Mouse (Mus musculus): ENCODE measurements around the gene Chtf18. TPM values are rescaled to one million over a fixed set of nuclear protein-coding genes. Genes with fewer than 3 reads are reported as not detected.
A peak's percentile ranks its signal among the peaks of the same experiment; 100 is the strongest.

Gene Chtf18
- total and polyA plus RNA-seq, 3 experiments = 7.3 to 89.1 (median 26.2) TPM

- TF ChIP-seq CTCF (IDR thresholded peaks at IDR 0.05; ENCODE audit: low read depth, low read length) (no peak), GATA1 (IDR thresholded peaks at IDR 0.05; ENCODE audit: borderline replicate concordance, low read length) (no peak), POLR2AphosphoS5 (IDR thresholded peaks at IDR 0.05; ENCODE audit: insufficient replicate concordance, low read depth, low read length) (no peak), TAL1 (conservative IDR thresholded peaks at IDR 0.05; ENCODE audit: low read depth, low read length) (no peak), GATA2 (IDR thresholded peaks at IDR 0.05; ENCODE audit: borderline replicate concordance, low read depth, low read length) (no peak)
- peaks cover 47% of the 10 kb centered on the region for H3K27me3 ChIP-seq (ENCODE audit: insufficient read depth, low read length)
- no peak for DNase-seq (ENCODE audit: low spot score)
- no peaks in the 10 kb centered on the region for H3K4me1 ChIP-seq (ENCODE audit: insufficient read depth, low read depth, low read length)
- no peak for ATAC-seq (ENCODE audit: extremely low read depth, insufficient number of reproducible peaks, low FRiP score, poor library complexity, severe bottlenecking)
- no peak overlapping the region for H3K4me3 ChIP-seq (ENCODE audit: low read depth, low read length)
- no peaks in the 10 kb centered on the region for H3K36me3 ChIP-seq (replicated peaks)
- no peaks in the 10 kb centered on the region for H3K9me3 ChIP-seq (replicated peaks)
Observed at GRCm38 (mm10) chr17:25738861-25739260, 11.6 kb upstream of the Chtf18 start.

- no peak for ATAC-seq (ENCODE audit: extremely low read depth, insufficient number of reproducible peaks, low FRiP score, poor library complexity, severe bottlenecking)
- no peak for TF ChIP-seq TAL1 (conservative IDR thresholded peaks at IDR 0.05; ENCODE audit: low read depth, low read length)
- no peak for TF ChIP-seq CTCF (IDR thresholded peaks at IDR 0.05; ENCODE audit: low read depth, low read length)
- TF ChIP-seq GATA2 (IDR thresholded peaks at IDR 0.05; ENCODE audit: borderline replicate concordance, low read depth, low read length) = no peak
- no peak for TF ChIP-seq POLR2AphosphoS5 (IDR thresholded peaks at IDR 0.05; ENCODE audit: insufficient replicate concordance, low read depth, low read length)
- TF ChIP-seq GATA1 (IDR thresholded peaks at IDR 0.05; ENCODE audit: borderline replicate concordance, low read length) = no peak
- no peaks in the 10 kb centered on the region for H3K9me3 ChIP-seq (replicated peaks)
- H3K36me3 ChIP-seq (replicated peaks) = peaks cover 12% of the 10 kb centered on the region
- no peak within 1 kb of the TSS for H3K4me3 ChIP-seq (ENCODE audit: low read depth, low read length)
- H3K4me1 ChIP-seq (ENCODE audit: insufficient read depth, low read depth, low read length) = no peaks in the 10 kb centered on the region
- H3K27me3 ChIP-seq (ENCODE audit: insufficient read depth, low read length) = peaks cover 39% of the 10 kb centered on the region
- DNase-seq (ENCODE audit: low spot score) = no peak
Observed at GRCm38 (mm10) chr17:25735745-25736144, 8.5 kb upstream of the Chtf18 start, which contains the start of gene Mslnl. Gene Mslnl (plus strand): TSS chr17:25736042.

GRCm38 (mm10) chr17:25735246-25735645 lies 8.0 kb upstream of the Chtf18 start:
- ATAC-seq (ENCODE audit: extremely low read depth, insufficient number of reproducible peaks, low FRiP score, poor library complexity, severe bottlenecking) = no peak
- Histone ChIP-seq H3K36me3 (replicated peaks) (peaks cover 17% of the 10 kb centered on the region), H3K27me3 (ENCODE audit: insufficient read depth, low read length) (peaks cover 39% of the 10 kb centered on the region), H3K9me3 (replicated peaks) (no peaks in the 10 kb centered on the region), H3K4me3 (ENCODE audit: low read depth, low read length) (no peak overlapping the region), H3K4me1 (ENCODE audit: insufficient read depth, low read depth, low read length) (no peaks in the 10 kb centered on the region)
- TF ChIP-seq POLR2AphosphoS5 (IDR thresholded peaks at IDR 0.05; ENCODE audit: insufficient replicate concordance, low read depth, low read length) = no peak
- TF ChIP-seq GATA2 (IDR thresholded peaks at IDR 0.05; ENCODE audit: borderline replicate concordance, low read depth, low read length) = no peak
- TF ChIP-seq GATA1 (IDR thresholded peaks at IDR 0.05; ENCODE audit: borderline replicate concordance, low read length) = no peak
- TF ChIP-seq CTCF (IDR thresholded peaks at IDR 0.05; ENCODE audit: low read depth, low read length) = no peak
- TF ChIP-seq TAL1 (conservative IDR thresholded peaks at IDR 0.05; ENCODE audit: low read depth, low read length) = no peak
- no peak for DNase-seq (ENCODE audit: low spot score)

GRCm38 (mm10) chr17:25732082-25732481 lies 4.9 kb upstream of the Chtf18 start:
- Histone ChIP-seq H3K9me3 (replicated peaks) (no peaks in the 10 kb centered on the region), H3K4me1 (ENCODE audit: insufficient read depth, low read depth, low read length) (peaks cover 13% of the 10 kb centered on the region), H3K36me3 (replicated peaks) (peaks cover 36% of the 10 kb centered on the region), H3K4me3 (ENCODE audit: low read depth, low read length) (no peak overlapping the region), H3K27me3 (ENCODE audit: insufficient read depth, low read length) (peaks cover 19% of the 10 kb centered on the region)
- ATAC-seq (ENCODE audit: extremely low read depth, insufficient number of reproducible peaks, low FRiP score, poor library complexity, severe bottlenecking) = no peak
- peak; percentile 66 for DNase-seq (ENCODE audit: low spot score)
- TF ChIP-seq TAL1 (conservative IDR thresholded peaks at IDR 0.05; ENCODE audit: low read depth, low read length) (no peak), CTCF (IDR thresholded peaks at IDR 0.05; ENCODE audit: low read depth, low read length) (peak; percentile 38; the same call in 1 of the 2 replicates)

- TF ChIP-seq TAL1 (conservative IDR thresholded peaks at IDR 0.05; ENCODE audit: low read depth, low read length) (no peak), GATA2 (IDR thresholded peaks at IDR 0.05; ENCODE audit: borderline replicate concordance, low read depth, low read length) (no peak), CTCF (IDR thresholded peaks at IDR 0.05; ENCODE audit: low read depth, low read length) (no peak), POLR2AphosphoS5 (IDR thresholded peaks at IDR 0.05; ENCODE audit: insufficient replicate concordance, low read depth, low read length) (no peak), GATA1 (IDR thresholded peaks at IDR 0.05; ENCODE audit: borderline replicate concordance, low read length) (no peak)
- H3K4me1 ChIP-seq (ENCODE audit: insufficient read depth, low read depth, low read length) = peaks cover 45% of the 10 kb centered on the region
- H3K9me3 ChIP-seq (replicated peaks) = no peaks in the 10 kb centered on the region
- no peak for DNase-seq (ENCODE audit: low spot score)
- peak overlapping the region; percentile 91 for H3K4me3 ChIP-seq (ENCODE audit: low read depth, low read length)
- no peak for ATAC-seq (ENCODE audit: extremely low read depth, insufficient number of reproducible peaks, low FRiP score, poor library complexity, severe bottlenecking)
- no peaks in the 10 kb centered on the region for H3K27me3 ChIP-seq (ENCODE audit: insufficient read depth, low read length)
- peaks cover 71% of the 10 kb centered on the region for H3K36me3 ChIP-seq (replicated peaks)
Observed at GRCm38 (mm10) chr17:25728009-25728270, 721 bp upstream of the Chtf18 start.

GRCm38 (mm10) chr17:25725264-25725663 lies 2.0 kb downstream of the Chtf18 start:
- H3K9me3 ChIP-seq (replicated peaks) = no peaks in the 10 kb centered on the region
- ATAC-seq (ENCODE audit: extremely low read depth, insufficient number of reproducible peaks, low FRiP score, poor library complexity, severe bottlenecking) (no peak), DNase-seq (ENCODE audit: low spot score) (no peak)
- H3K36me3 ChIP-seq (replicated peaks) = peaks cover 81% of the 10 kb centered on the region
- H3K4me1 ChIP-seq (ENCODE audit: insufficient read depth, low read depth, low read length) = peaks cover 50% of the 10 kb centered on the region
- no peaks in the 10 kb centered on the region; the same call in 1 of the 2 replicates for H3K27me3 ChIP-seq (ENCODE audit: insufficient read depth, low read length)
- TF ChIP-seq POLR2AphosphoS5 (IDR thresholded peaks at IDR 0.05; ENCODE audit: insufficient replicate concordance, low read depth, low read length) (no peak), GATA1 (IDR thresholded peaks at IDR 0.05; ENCODE audit: borderline replicate concordance, low read length) (no peak), TAL1 (conservative IDR thresholded peaks at IDR 0.05; ENCODE audit: low read depth, low read length) (no peak), GATA2 (IDR thresholded peaks at IDR 0.05; ENCODE audit: borderline replicate concordance, low read depth, low read length) (no peak), CTCF (IDR thresholded peaks at IDR 0.05; ENCODE audit: low read depth, low read length) (no peak)
- H3K4me3 ChIP-seq (ENCODE audit: low read depth, low read length) = no peak overlapping the region

- H3K4me3 ChIP-seq (ENCODE audit: low read depth, low read length) = no peak overlapping the region
- H3K27me3 ChIP-seq (ENCODE audit: insufficient read depth, low read length) = no peaks in the 10 kb centered on the region; the same call in 1 of the 2 replicates
- no peak for DNase-seq (ENCODE audit: low spot score)
- no peaks in the 10 kb centered on the region for H3K9me3 ChIP-seq (replicated peaks)
- peaks cover 53% of the 10 kb centered on the region for H3K4me1 ChIP-seq (ENCODE audit: insufficient read depth, low read depth, low read length)
- ATAC-seq (ENCODE audit: extremely low read depth, insufficient number of reproducible peaks, low FRiP score, poor library complexity, severe bottlenecking) = no peak
- H3K36me3 ChIP-seq (replicated peaks) = peaks cover 84% of the 10 kb centered on the region
- no peak for TF ChIP-seq GATA2 (IDR thresholded peaks at IDR 0.05; ENCODE audit: borderline replicate concordance, low read depth, low read length)
- no peak for TF ChIP-seq GATA1 (IDR thresholded peaks at IDR 0.05; ENCODE audit: borderline replicate concordance, low read length)
- TF ChIP-seq CTCF (IDR thresholded peaks at IDR 0.05; ENCODE audit: low read depth, low read length) = no peak
- no peak for TF ChIP-seq POLR2AphosphoS5 (IDR thresholded peaks at IDR 0.05; ENCODE audit: insufficient replicate concordance, low read depth, low read length)
- no peak for TF ChIP-seq TAL1 (conservative IDR thresholded peaks at IDR 0.05; ENCODE audit: low read depth, low read length)
Observed at GRCm38 (mm10) chr17:25723919-25724318, 3.3 kb downstream of the Chtf18 start.
